Mouse (Mus musculus): ENCODE measurements at regions not wholly inside any gene's neighbourhood (a gene's known extent, or its start where the extent isn't known, plus 50 kb on each side); places are given as distances from the start of the nearest gene placed in this dataset.

DNA sequence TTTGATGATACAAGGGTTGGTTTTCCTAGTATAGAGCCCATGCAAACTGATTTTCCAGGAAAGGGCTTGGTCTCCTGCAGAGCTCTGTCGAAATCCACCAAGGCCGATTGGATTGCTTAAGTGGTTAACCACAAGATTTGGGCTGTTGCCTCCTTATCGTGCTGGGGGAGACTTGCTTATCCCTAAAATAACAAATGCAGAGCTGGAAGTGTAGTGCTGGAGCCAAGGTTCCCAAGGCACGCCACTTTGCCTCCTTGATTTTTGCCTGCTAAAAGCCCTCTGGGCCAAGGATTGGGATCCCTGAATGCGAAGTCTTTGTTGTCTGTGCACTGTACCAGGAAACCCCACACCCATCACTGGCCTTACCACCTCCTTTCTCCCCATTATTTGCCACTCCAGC is 52.8 kb upstream of the Tmem178 start:
- DNase-seq = no peak

GRCm38 (mm10) chr17:80889095-80889494 is 55.3 kb upstream of the Tmem178 start:
- no peak for DNase-seq

DNA sequence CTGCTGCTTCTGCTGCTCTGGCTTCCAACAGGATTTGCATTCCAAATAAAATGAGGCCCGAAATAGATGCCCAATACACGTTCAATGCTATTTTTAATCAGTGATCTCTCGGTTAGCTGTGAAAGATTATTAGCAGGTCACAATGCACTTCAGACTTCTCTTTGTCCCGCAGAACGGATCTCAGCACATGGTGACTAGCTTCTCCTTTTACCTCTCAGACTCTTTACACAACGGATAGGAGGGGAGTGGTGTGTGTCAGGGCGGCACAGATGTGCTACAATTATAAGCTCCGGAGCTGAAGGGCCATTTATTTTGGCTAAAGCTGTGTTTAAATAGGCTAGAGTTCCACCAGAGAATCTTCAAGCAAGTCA is 56.7 kb upstream of the Tmem178 start:
- DNase-seq = no peak

DNA sequence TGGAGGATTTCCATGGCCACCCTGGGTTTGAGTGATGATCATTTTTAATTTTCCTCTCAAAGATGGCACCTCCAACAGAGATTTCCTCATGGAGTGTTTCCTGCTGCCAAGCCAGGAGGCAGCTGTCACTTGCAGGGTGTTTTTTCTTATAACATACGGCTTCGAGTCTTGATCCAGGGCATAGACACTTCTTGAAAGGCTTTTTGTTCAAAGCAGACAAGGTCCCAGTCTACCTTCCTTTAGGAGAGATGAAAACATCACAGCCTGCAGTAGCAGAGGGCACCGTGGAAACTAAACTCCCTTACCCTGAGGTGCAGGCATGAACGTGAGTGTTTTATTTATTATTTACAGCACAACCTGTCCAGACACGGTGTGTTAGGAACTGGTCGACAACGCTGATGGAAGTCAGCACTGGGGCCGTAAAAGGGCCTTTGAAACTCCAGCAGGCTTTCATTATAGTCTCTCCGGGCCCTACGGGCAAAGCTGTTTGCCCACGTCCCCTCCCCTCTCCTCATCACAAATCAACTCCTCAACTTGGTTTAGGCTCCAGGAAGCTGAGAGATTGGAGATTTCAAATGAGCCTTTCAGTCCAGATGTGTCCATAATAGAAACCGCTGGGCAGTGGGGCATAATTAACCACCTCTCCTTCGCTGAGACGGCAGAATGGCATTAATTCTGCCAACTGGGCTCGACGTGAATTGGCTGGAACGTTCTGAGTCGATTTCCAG is 57.2 kb upstream of the Tmem178 start:
- no peak for DNase-seq

DNA sequence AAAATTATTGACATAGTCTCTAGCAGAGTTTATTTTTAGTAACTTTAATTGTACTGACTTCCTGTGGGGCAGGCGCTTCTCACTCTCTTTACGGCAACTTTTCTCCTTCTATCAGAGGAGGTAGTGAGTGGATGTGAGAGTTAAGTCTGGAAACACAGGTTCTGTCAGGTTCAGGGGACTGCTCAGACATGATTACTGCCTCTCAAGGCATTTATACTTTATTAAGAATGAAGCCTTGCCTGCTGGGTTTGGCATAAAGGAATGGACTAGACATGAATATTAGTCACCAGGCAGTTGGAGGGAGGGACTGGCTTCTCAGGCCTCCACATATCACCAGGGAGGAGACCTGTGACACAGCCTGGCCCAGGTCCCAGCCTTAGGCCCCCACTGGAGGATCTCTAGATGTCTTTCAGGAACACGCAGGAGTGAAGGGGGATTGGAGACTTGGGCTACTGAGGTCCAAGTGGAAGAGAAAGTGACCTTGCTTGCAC is 58.2 kb upstream of the Tmem178 start:
- DNase-seq = no peak

GRCm38 (mm10) chr17:80885706-80886105 is 58.7 kb upstream of the Tmem178 start:
- no peak for DNase-seq

GRCm38 (mm10) chr17:80884886-80885285 is 59.5 kb upstream of the Tmem178 start:
- DNase-seq = no peak

DNA sequence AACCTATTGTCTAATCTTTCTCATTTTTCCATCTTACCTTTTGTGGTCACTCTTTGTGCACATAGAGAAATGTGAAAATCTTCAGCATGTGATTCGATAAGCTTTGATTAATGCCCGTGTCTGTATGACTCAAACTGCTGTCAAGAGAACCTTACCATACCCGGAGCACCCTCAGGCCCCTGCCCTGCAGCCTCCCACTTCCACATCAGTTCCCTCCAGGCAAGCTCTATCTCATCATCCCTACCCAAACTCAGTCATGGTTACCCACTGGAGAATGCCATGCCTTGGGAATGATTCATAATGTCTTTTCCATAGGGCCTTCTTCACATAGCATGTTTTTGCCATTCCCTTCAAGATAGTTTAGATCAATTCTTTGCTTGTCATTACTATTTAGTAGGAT is 62.0 kb upstream of the Tmem178 start:
- DNase-seq = no peak

DNA sequence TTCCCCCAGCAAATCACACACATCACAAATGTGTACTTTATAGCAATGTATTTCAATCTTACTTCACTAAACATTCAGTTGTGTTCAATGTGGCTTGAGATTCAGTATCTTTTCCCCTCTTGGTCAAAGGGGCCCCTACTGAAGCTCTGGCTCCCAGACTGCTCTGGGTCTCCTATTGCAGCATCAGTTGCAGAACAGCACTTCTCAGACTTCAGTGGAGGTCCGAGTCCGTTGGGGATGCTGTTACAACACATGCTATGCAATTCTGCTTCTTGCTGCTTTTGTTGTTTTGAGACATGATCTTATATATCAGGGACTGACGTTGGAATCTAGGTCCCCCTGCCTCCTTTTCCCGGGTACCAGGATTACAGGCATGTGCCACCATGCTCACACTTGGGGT is 64.1 kb upstream of the Tmem178 start:
- no peak for DNase-seq

GRCm38 (mm10) chr17:80875352-80876044 is 68.9 kb upstream of the Tmem178 start:
- no peak for DNase-seq

DNA sequence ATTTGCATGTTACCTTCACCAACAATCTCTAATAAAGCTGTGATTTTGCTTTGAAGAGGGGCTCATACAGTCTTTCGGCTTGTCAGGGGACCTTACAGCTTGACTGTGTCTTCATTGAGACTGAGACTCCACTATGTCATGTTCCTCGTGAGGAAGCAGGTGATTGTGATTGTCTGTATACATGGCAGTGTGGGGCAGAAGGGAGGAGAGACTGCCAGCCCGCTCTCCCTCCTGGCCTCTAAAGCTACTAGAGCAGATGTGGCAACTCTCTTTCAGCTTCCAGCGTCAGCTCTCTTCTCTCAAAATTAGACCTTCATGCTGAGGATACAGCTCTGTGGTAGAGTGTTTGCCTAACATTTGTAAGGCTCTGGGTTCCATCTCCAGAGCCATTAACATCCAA is 73.5 kb upstream of the Tmem178 start:
- DNase-seq = no peak

DNA sequence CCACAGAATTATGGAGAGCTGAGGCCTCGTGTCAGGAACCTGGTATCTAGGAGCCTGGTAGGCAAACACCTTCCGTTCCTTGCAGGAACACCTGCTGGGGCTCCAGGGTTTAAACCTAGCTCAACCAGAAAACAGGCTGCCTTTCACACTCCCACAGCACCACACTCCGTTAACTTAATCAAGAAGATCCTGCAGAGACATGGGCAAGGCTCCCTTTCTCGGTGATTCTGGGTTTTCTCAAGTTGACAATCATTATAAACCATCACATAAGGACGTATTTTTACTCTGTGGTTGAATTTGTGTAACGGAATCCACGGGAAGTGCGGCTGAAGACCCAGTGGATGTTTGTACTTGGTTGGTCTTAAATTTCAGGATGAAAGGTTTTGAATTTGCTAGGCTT is 82.1 kb upstream of the Tmem178 start:
- DNase-seq = no peak

- DNase-seq = no peak
Observed at GRCm38 (mm10) chr17:80846996-80847810, 97.2 kb upstream of the Tmem178 start.

GRCm38 (mm10) chr17:80845349-80845748 is 99.1 kb upstream of the Tmem178 start:
- no peak for DNase-seq

GRCm38 (mm10) chr17:80841903-80842302 is 102.5 kb upstream of the Tmem178 start:
- DNase-seq = no peak

DNA sequence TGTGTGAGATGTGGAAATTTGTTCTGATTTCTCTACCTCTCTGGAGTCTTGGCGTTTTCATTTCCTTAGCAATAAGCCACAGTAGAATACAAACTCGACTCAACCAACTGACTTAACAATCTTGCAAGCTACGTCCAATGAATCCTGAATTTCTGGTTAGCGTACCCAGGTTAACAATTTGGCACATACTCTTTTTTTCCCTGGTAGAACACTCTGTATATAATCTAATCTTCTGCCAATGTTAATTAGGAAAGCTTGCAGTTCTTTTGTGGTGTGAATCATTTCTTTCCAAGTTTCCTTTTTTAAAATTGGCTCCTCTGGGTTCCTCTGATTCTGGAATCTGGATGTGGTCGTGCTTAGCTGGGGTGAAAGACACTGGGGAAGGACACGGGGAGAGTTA is 103.5 kb upstream of the Tmem178 start:
- DNase-seq = no peak

DNA sequence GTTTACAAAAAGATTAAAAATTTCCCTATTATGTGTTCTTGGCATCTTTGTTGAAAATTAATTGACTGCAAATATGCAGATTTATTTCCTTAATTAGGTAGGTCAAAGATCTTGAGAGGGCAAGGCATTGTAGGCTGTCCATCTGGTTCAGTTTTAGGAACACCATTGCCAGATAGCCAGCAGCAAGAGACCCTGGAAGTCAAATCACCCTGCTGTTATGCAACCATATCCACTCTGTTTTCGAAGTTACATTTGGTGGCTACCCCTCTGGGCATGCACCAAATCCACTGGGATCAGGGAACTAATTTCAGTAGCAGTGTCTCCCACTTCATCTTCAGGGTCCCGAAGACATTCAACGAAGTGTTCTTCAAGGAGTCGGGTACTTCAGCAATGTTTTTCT is 104.0 kb upstream of the Tmem178 start:
- DNase-seq = no peak

DNA sequence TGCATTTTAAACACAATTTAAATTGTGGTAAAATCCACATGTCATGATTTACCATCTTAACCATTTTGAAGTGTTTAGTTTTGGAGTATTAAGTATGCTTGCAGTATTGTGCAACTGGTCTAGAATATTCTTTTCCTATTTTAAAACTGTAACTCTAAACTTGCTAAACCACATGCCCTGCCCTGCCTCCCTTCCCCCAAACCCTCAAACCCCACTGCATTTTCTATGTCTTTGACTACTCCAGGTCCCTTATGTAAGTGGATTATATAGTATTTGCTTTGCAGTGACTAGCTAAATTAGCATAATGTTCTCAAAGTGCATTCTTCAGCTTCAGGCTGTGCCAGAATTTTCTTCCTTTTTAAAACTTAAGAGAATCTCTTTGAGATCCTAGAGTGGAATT is 106.4 kb upstream of the Map4k3 start:
- no peak for DNase-seq

DNA sequence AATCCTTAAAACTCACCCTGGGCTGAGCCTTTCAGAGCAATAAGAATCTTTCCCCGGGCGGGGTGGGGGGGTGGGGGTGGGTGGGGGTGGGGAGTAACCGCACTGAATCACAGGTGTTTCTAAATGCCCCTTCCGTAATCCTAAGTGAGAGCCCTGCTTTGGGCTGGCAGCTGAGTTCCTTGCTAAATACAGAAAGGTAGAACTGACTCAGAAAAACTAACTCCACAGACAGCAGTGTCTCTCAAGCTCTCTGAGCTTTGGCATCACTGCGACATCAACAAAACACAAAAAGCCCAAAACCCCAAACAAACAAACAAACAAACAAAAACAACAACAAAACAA is 105.9 kb upstream of the Map4k3 start:
- DNase-seq = no peak

DNA sequence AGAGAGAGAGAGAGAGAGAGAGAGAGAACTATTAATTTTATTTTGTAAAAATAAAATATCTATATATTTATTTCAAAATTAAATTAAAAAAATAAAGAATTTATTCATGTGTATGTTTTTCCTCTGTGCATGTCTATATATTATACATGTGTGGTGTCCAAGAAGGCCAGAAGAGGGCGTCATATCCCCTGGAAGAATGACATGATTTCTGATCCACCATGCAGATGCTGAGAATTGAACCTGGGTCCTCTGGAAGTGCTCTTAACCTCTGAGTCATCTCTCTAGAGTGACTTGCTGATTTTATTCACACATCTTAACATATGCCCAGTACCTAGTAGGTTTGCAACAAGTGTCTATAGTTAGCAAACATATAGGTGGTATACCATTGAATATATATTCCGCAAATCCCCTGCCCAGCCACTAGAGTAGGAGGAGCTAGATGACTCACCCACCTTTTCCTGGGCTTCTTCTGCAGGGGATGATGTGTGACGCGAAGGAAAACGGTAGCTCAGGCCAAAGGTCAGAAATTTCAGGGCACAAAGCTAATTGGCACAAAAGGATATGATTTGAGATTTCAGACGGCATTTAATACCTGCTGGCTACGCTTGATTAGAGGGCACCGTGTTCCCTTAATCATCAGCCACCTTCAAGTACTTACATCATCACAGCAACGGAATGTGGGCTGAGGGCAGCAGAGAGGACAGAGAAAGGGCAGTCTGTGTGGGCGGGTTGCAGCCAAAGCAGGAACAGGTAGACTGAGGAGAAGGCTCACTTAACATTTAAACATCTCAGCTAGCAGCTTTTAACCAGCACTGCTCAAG is 105.3 kb upstream of the Map4k3 start:
- DNase-seq = no peak

DNA sequence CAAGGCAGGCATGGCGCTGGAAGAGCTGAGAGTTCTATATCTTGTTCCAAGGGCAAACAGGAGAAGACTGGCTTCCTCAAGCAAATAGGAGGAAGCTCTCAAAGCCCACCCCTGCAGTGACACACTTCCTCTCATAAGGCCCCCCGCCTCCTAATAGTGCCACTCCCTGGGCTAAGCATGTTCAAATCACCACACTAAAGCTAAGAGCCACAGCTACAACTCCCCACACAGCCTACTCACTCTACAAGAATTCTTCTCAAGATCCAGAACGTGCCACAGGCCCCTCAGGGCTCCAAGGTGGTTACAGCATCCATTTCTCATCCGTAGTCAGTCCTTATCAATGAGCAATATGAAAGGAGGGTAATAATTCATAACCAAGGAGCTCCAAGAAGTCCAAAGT is 103.4 kb upstream of the Map4k3 start:
- no peak for DNase-seq

DNA sequence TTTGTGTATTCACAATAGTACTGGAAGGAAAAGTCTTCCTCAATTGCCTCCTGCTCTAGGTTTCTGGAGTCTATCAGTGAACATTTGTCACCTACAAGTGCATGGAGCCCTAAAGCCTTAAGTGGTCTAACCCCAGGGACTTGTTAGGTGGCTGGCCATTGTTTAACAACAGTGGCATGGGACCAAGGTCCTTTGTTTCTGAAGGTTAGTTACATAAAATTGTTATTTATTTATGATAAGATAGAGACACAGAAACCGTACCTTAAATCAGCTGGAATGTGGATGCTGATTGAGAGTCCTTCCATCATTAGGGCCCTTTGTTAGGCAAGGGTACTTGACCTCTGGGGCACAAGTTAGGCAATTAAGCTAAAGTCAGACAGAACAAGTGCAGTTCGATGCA is 99.6 kb upstream of the Map4k3 start:
- no peak for DNase-seq

- no peak for DNase-seq
Observed at GRCm38 (mm10) chr17:80827361-80827760, 99.1 kb upstream of the Map4k3 start.
